Mouse (Mus musculus): ENCODE data around the gene Ddias. TPM values are rescaled to one million over a fixed set of nuclear protein-coding genes. Genes with fewer than 3 reads are reported as not detected.

Ddias gene
- polyA plus RNA-seq, 1 experiment = 50.8 TPM

GRCm38 (mm10) chr7:92820941-92821465 lies 53.0 kb downstream of the Ddias start:
- TF ChIP-seq GATA1 (IDR thresholded peaks at IDR 0.05; ENCODE audit: low read length) = no peak

GRCm38 (mm10) chr7:92820410-92820809 lies 53.6 kb downstream of the Ddias start:
- TF ChIP-seq GATA1 (IDR thresholded peaks at IDR 0.05; ENCODE audit: low read length) = no peak

GRCm38 (mm10) chr7:92819656-92820055 lies 54.4 kb downstream of the Ddias start:
- no peak for TF ChIP-seq GATA1 (IDR thresholded peaks at IDR 0.05; ENCODE audit: low read length)

GRCm38 (mm10) chr7:92817886-92818285 lies 56.2 kb downstream of the Ddias start:
- TF ChIP-seq GATA1 (IDR thresholded peaks at IDR 0.05; ENCODE audit: low read length) = no peak

GRCm38 (mm10) chr7:92817242-92817641 lies 56.8 kb downstream of the Ddias start:
- no peak for TF ChIP-seq GATA1 (IDR thresholded peaks at IDR 0.05; ENCODE audit: low read length)

GRCm38 (mm10) chr7:92811667-92812279 lies 62.3 kb downstream of the Ddias start:
- TF ChIP-seq GATA1 (IDR thresholded peaks at IDR 0.05; ENCODE audit: low read length) = no peak

Other genes starting within 250 kb of the Ddias start
- 0.21 and 0.33 TPM in 2 replicates for gene Ankrd42, start 237.1 kb downstream of the Ddias start, polyA plus RNA-seq (2012)
- gene Pcf11, start 204.3 kb downstream of the Ddias start, polyA plus RNA-seq (2012) = 81.9 and 109 TPM in 2 replicates
- 0.14 and 0.19 TPM in 2 replicates for gene Rab30, start 132.6 kb downstream of the Ddias start, polyA plus RNA-seq (2012)
- 34.5 and 125 TPM in 2 replicates for gene Prcp, start 223 bp upstream of the Ddias start, polyA plus RNA-seq (2012)
- gene Fam181b, start 205.6 kb upstream of the Ddias start, polyA plus RNA-seq (2012) = not detected in 2 replicates

Measured in G1E-ER4 (cell line).